8 mouse cellular contexts compared by ENCODE assay signal in genomic region chr3:128519913-128520316, GRCm38 (mm10).
DNase-seq lines count a peak whose midpoint lies in the region; ATAC-seq and TF ChIP-seq lines count a peak whose summit lies in the region.

No protein-coding gene starts in this region.

- TF ChIP-seq POLR2A in lung, adult 2 months (IDR thresholded peaks at IDR 0.05; ENCODE audit: borderline replicate concordance, extremely low read depth, low read depth, low read length) = no peak

- ATAC-seq in lung, embryonic 14.5 days (ENCODE audit: insufficient read depth) = peak; percentile 45; the same call in 1 of the 2 replicates
- peak; percentile 78 for ATAC-seq in forebrain, embryonic 13.5 days
- ATAC-seq in intestine, embryonic 15.5 days = no peak
- ATAC-seq in midbrain, embryonic 12.5 days (ENCODE audit: low FRiP score, low read depth) = peak; percentile 82

- 0 out of 2 replicates have a peak, but pooled peaks cover 4% of the 10 kb centered on the region for H3K4me1 ChIP-seq in lung, embryonic 14.5 days (ENCODE audit: insufficient read depth)
- H3K4me1 ChIP-seq in lung, adult 2 months (ENCODE audit: control insufficient read depth, insufficient read depth, low read length) = no peaks in the 10 kb centered on the region
- peaks cover 22% of the 10 kb centered on the region for H3K4me1 ChIP-seq in forebrain, embryonic 13.5 days
- no peaks in the 10 kb centered on the region for H3K4me1 ChIP-seq in intestine, embryonic 15.5 days (replicated peaks)
- H3K4me1 ChIP-seq in midbrain, embryonic 12.5 days = peaks cover 15% of the 10 kb centered on the region

- 28% methylated on average over 6 of the region's 6 CpGs for WGBS in lung, embryonic 14.5 days
- 54% methylated on average over 6 of the region's 6 CpGs for WGBS in lung, adult 2 months
- 6% methylated on average over 6 of the region's 6 CpGs for WGBS in forebrain, embryonic 13.5 days
- WGBS in intestine, embryonic 15.5 days = 44% methylated on average over 6 of the region's 6 CpGs
- WGBS in midbrain, embryonic 12.5 days = 32% methylated on average over 6 of the region's 6 CpGs

- H3K9ac ChIP-seq in lung, embryonic 14.5 days = no peak overlapping the region
- no peak overlapping the region for H3K9ac ChIP-seq in forebrain, embryonic 13.5 days
- H3K9ac ChIP-seq in intestine, embryonic 15.5 days = no peak overlapping the region
- no peak overlapping the region for H3K9ac ChIP-seq in midbrain, embryonic 12.5 days (replicated peaks)

- no peaks in the 10 kb centered on the region for H3K9me3 ChIP-seq in lung, embryonic 14.5 days (ENCODE audit: low read depth, low read length)
- no peaks in the 10 kb centered on the region for H3K9me3 ChIP-seq in forebrain, embryonic 13.5 days (replicated peaks)
- H3K9me3 ChIP-seq in intestine, embryonic 15.5 days = no peaks in the 10 kb centered on the region
- no peaks in the 10 kb centered on the region for H3K9me3 ChIP-seq in midbrain, embryonic 12.5 days

- TF ChIP-seq CTCF in lung, embryonic 14.5 days (IDR thresholded peaks at IDR 0.05; ENCODE audit: low read depth) = no peak
- no peak for TF ChIP-seq CTCF in lung, adult 2 months (IDR thresholded peaks at IDR 0.05; ENCODE audit: insufficient read depth, low read length)

- peak; percentile 55 for DNase-seq in lung, embryonic 14.5 days
- DNase-seq in lung, adult 2 months = no peak
- no peak for DNase-seq in embryo, embryonic 11 days
- no peak for DNase-seq in natural killer cell, adult 2 months (ENCODE audit: low spot score in 2 of 2)
- DNase-seq in adrenal gland, adult 8-10 months = no peak

- H3K4me2 ChIP-seq in lung, embryonic 14.5 days = peak overlapping the region; percentile 57
- H3K4me2 ChIP-seq in forebrain, embryonic 13.5 days = peak overlapping the region; percentile 48
- H3K4me2 ChIP-seq in intestine, embryonic 15.5 days (replicated peaks) = peak overlapping the region; percentile 39
- H3K4me2 ChIP-seq in midbrain, embryonic 12.5 days (replicated peaks) = peak overlapping the region; percentile 13

- no peak overlapping the region; the same call in 1 of the 2 replicates for H3K27ac ChIP-seq in lung, embryonic 14.5 days (ENCODE audit: low read depth)
- peak overlapping the region; percentile 63 for H3K27ac ChIP-seq in forebrain, embryonic 13.5 days
- H3K27ac ChIP-seq in intestine, embryonic 15.5 days = no peak overlapping the region; the same call in 1 of the 2 replicates
- H3K27ac ChIP-seq in midbrain, embryonic 12.5 days (replicated peaks) = peak overlapping the region; percentile 8; the same call in 1 of the 2 replicates

- H3K36me3 ChIP-seq in lung, embryonic 14.5 days (ENCODE audit: insufficient read depth) = no peaks in the 10 kb centered on the region
- no peaks in the 10 kb centered on the region for H3K36me3 ChIP-seq in forebrain, embryonic 13.5 days (ENCODE audit: poor library complexity, severe bottlenecking)
- no peaks in the 10 kb centered on the region for H3K36me3 ChIP-seq in intestine, embryonic 15.5 days
- no peaks in the 10 kb centered on the region for H3K36me3 ChIP-seq in midbrain, embryonic 12.5 days

- peak overlapping the region; percentile 3; the same call in 1 of the 2 replicates for H3K4me3 ChIP-seq in lung, embryonic 14.5 days (ENCODE audit: low read depth, low read length)
- H3K4me3 ChIP-seq in lung, adult 2 months (replicated peaks; ENCODE audit: extremely low read depth, low read depth, low read length) = no peak overlapping the region
- peak overlapping the region; percentile 9; the same call in 1 of the 2 replicates for H3K4me3 ChIP-seq in forebrain, embryonic 13.5 days
- H3K4me3 ChIP-seq in intestine, embryonic 15.5 days (replicated peaks) = no peak overlapping the region
- no peak overlapping the region for H3K4me3 ChIP-seq in midbrain, embryonic 12.5 days

- H3K27me3 ChIP-seq in lung, embryonic 14.5 days (ENCODE audit: insufficient read depth, low read length) = no peaks in the 10 kb centered on the region
- no peaks in the 10 kb centered on the region for H3K27me3 ChIP-seq in forebrain, embryonic 13.5 days
- H3K27me3 ChIP-seq in intestine, embryonic 15.5 days (replicated peaks) = no peaks in the 10 kb centered on the region
- no peaks in the 10 kb centered on the region for H3K27me3 ChIP-seq in midbrain, embryonic 12.5 days

Comparison
In these comparisons a context has a peak if more than half of its experiments do, and no peak if none do; other contexts are left out.
1. H3K4me3 ChIP-seq: peak in lung, embryonic 14.5 days (single experiment) and forebrain, embryonic 13.5 days (single experiment); none in lung, adult 2 months (single experiment), intestine, embryonic 15.5 days (single experiment) and midbrain, embryonic 12.5 days (single experiment).
2. H3K27ac ChIP-seq: peak in forebrain, embryonic 13.5 days (single experiment) and midbrain, embryonic 12.5 days (single experiment); none in lung, embryonic 14.5 days (single experiment) and intestine, embryonic 15.5 days (single experiment).
3. Peak in every context shown above with its lines, with median percentiles within 50 percentile points of each other: H3K4me2 ChIP-seq.